Mouse (Mus musculus): ENCODE results near the gene Ryr3.

DNA sequence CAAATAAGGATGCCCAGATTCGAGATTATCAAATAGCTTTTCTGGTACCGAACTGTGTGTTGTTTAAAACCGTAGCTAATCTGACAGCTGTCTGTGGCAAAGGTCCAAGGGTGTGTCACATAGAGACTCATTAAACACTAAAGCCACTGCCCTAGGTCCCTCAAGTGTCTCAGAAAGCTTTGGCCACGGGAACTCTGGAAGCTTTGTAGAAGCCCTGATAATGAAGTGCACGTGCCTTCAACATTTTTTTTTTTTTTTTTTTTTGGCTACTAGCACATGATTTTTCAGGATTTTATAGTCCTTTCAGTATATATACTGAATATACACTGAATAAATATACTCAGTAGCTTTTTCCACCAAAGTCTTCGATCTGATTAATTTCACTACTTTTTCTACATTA lies 489.1 kb downstream of the Ryr3 start:
- TF ChIP-seq CTCF (IDR thresholded peaks at IDR 0.05; ENCODE audit: borderline replicate concordance, extremely low read depth, insufficient read depth, insufficient read length), result no peak
- TF ChIP-seq POLR2A (IDR thresholded peaks at IDR 0.05; ENCODE audit: borderline replicate concordance, extremely low read depth, insufficient read depth, insufficient read length, poor library complexity, severe bottlenecking), result no peak

Data from brain, embryonic 14.5 days (tissue).